Comparison of ENCODE assay signal across 30 mouse cellular contexts in genomic region chr16:78725541-78725940, GRCm38 (mm10).
DNase-seq lines count a peak whose midpoint lies in the region; ATAC-seq and TF ChIP-seq lines count a peak whose summit lies in the region.
"Had no signal": no experiment of that assay in that cellular context is flagged by ENCODE, and none has a peak within 500 bp of the region (broad histone marks: within the 10 kb centered on the region; RNA-seq: fewer than 3 reads in every experiment).

No protein-coding gene starts in this region.

- no peak overlapping the region for H3K4me3 ChIP-seq in embryonic facial prominence, embryonic 13.5 days
- H3K4me3 ChIP-seq in embryonic facial prominence, embryonic 10.5 days = no peak overlapping the region
- no peak overlapping the region for H3K4me3 ChIP-seq in midbrain, postnatal 0 days (ENCODE audit: low read depth, low read length)
- no peak overlapping the region for H3K4me3 ChIP-seq in midbrain, embryonic 13.5 days (replicated peaks)
- H3K4me3 ChIP-seq in limb, embryonic 13.5 days = no peak overlapping the region
- H3K4me3 ChIP-seq: forebrain, embryonic 15.5 days; heart, embryonic 10.5 days; heart, embryonic 15.5 days; hindbrain, embryonic 13.5 days; myocyte; neural tube, embryonic 12.5 days had no signal

- no peak for TF ChIP-seq CTCF in midbrain, postnatal 0 days (IDR thresholded peaks at IDR 0.05)

- H3K9ac ChIP-seq in embryonic facial prominence, embryonic 13.5 days = no peak overlapping the region
- no peak overlapping the region for H3K9ac ChIP-seq in midbrain, postnatal 0 days (replicated peaks; ENCODE audit: low read length, poor library complexity, severe bottlenecking)
- no peak overlapping the region for H3K9ac ChIP-seq in midbrain, embryonic 13.5 days (replicated peaks)
- H3K9ac ChIP-seq in limb, embryonic 13.5 days = no peak overlapping the region
- H3K9ac ChIP-seq: forebrain, embryonic 15.5 days; heart, embryonic 15.5 days; hindbrain, embryonic 13.5 days; neural tube, embryonic 12.5 days had no signal

- WGBS in embryonic facial prominence, embryonic 13.5 days = 77% methylated on average over 2 of the region's 2 CpGs
- WGBS in embryonic facial prominence, embryonic 10.5 days = 84% methylated on average over 2 of the region's 2 CpGs
- WGBS in midbrain, postnatal 0 days = 82% methylated on average over 2 of the region's 2 CpGs
- WGBS in midbrain, embryonic 13.5 days = 93% methylated on average over 2 of the region's 2 CpGs
- 58% methylated on average over 2 of the region's 2 CpGs for WGBS in limb, embryonic 13.5 days

- H3K4me2 ChIP-seq in embryonic facial prominence, embryonic 13.5 days = no peak overlapping the region
- no peak overlapping the region for H3K4me2 ChIP-seq in midbrain, postnatal 0 days (ENCODE audit: low read depth, low read length, poor library complexity, severe bottlenecking)
- no peak overlapping the region for H3K4me2 ChIP-seq in midbrain, embryonic 13.5 days (replicated peaks)
- H3K4me2 ChIP-seq in limb, embryonic 13.5 days (replicated peaks) = no peak overlapping the region
- H3K4me2 ChIP-seq: forebrain, embryonic 15.5 days; heart, embryonic 15.5 days; hindbrain, embryonic 13.5 days; liver, embryonic 11.5 days; neural tube, embryonic 12.5 days had no signal

- no peaks in the 10 kb centered on the region for H3K9me3 ChIP-seq in embryonic facial prominence, embryonic 13.5 days
- H3K9me3 ChIP-seq in embryonic facial prominence, embryonic 10.5 days = no peaks in the 10 kb centered on the region
- no peaks in the 10 kb centered on the region for H3K9me3 ChIP-seq in midbrain, postnatal 0 days (ENCODE audit: low read length)
- H3K9me3 ChIP-seq in midbrain, embryonic 13.5 days = no peaks in the 10 kb centered on the region
- no peaks in the 10 kb centered on the region for H3K9me3 ChIP-seq in limb, embryonic 13.5 days
- H3K9me3 ChIP-seq: forebrain, embryonic 15.5 days; heart, embryonic 10.5 days; heart, embryonic 15.5 days; hindbrain, embryonic 13.5 days; neural tube, embryonic 12.5 days had no signal

- DNase-seq in embryonic facial prominence, embryonic 10.5 days (ENCODE audit: low spot score) = no peak
- DNase-seq in kidney, postnatal 10 days = peak; percentile 5
- DNase-seq in kidney, adult 11 months = no peak
- DNase-seq in midbrain, postnatal 0 days (ENCODE audit: low spot score) = peak; percentile 23
- no peak for DNase-seq in lung, postnatal 36 days
- DNase-seq: adrenal gland, postnatal 10 days; cerebellum, adult 11 months; cerebellum, adult 9-11 months; gastrocnemius, postnatal 25 days; heart, adult 11 months; heart, postnatal 36 days; kidney, adult 2 months; kidney, postnatal 14 days; layer of hippocampus, adult 9-11 months; right cerebral cortex, postnatal 4 days; thymus, postnatal 14 days had no signal

- no peaks in the 10 kb centered on the region for H3K27me3 ChIP-seq in embryonic facial prominence, embryonic 13.5 days
- no peaks in the 10 kb centered on the region for H3K27me3 ChIP-seq in embryonic facial prominence, embryonic 10.5 days (replicated peaks; ENCODE audit: low read depth, poor library complexity, severe bottlenecking)
- no peaks in the 10 kb centered on the region for H3K27me3 ChIP-seq in midbrain, postnatal 0 days (ENCODE audit: insufficient read depth, low read length)
- H3K27me3 ChIP-seq in midbrain, embryonic 13.5 days = no peaks in the 10 kb centered on the region
- H3K27me3 ChIP-seq in limb, embryonic 13.5 days = no peaks in the 10 kb centered on the region
- H3K27me3 ChIP-seq: forebrain, embryonic 15.5 days; heart, embryonic 15.5 days; hindbrain, embryonic 13.5 days; neural tube, embryonic 12.5 days had no signal

- H3K27ac ChIP-seq in embryonic facial prominence, embryonic 13.5 days = peak overlapping the region; percentile 44; the same call in 1 of the 2 replicates
- no peak overlapping the region for H3K27ac ChIP-seq in embryonic facial prominence, embryonic 10.5 days (replicated peaks)
- no peak overlapping the region for H3K27ac ChIP-seq in midbrain, postnatal 0 days (ENCODE audit: low read depth, low read length)
- no peak overlapping the region for H3K27ac ChIP-seq in midbrain, embryonic 13.5 days
- no peak overlapping the region for H3K27ac ChIP-seq in limb, embryonic 13.5 days
- H3K27ac ChIP-seq: forebrain, embryonic 15.5 days; heart, embryonic 10.5 days; heart, embryonic 15.5 days; hindbrain, embryonic 13.5 days; macrophage; neural tube, embryonic 12.5 days had no signal

- peaks cover 6% of the 10 kb centered on the region for H3K4me1 ChIP-seq in embryonic facial prominence, embryonic 13.5 days
- no peaks in the 10 kb centered on the region for H3K4me1 ChIP-seq in embryonic facial prominence, embryonic 10.5 days
- no peaks in the 10 kb centered on the region for H3K4me1 ChIP-seq in midbrain, postnatal 0 days (ENCODE audit: insufficient read depth, low read length)
- no peaks in the 10 kb centered on the region for H3K4me1 ChIP-seq in midbrain, embryonic 13.5 days (replicated peaks)
- H3K4me1 ChIP-seq in limb, embryonic 13.5 days = no peaks in the 10 kb centered on the region; the same call in 1 of the 2 replicates
- H3K4me1 ChIP-seq: forebrain, embryonic 15.5 days; heart, embryonic 10.5 days; heart, embryonic 15.5 days; hindbrain, embryonic 13.5 days; neural tube, embryonic 12.5 days had no signal

- ATAC-seq in embryonic facial prominence, embryonic 13.5 days (ENCODE audit: insufficient number of reproducible peaks, insufficient read depth, low FRiP score, low TSS enrichment, low read depth) = no peak
- no peak for ATAC-seq in midbrain, postnatal 0 days (ENCODE audit: low FRiP score)
- ATAC-seq in midbrain, embryonic 13.5 days = no peak
- peak; percentile 69; the same call in 1 of the 2 replicates for ATAC-seq in limb, embryonic 13.5 days (ENCODE audit: low FRiP score, low read depth)
- ATAC-seq: forebrain, embryonic 15.5 days; lung, postnatal 0 days; midbrain, embryonic 16.5 days had no signal

- H3K36me3 ChIP-seq in embryonic facial prominence, embryonic 13.5 days = no peaks in the 10 kb centered on the region
- H3K36me3 ChIP-seq in embryonic facial prominence, embryonic 10.5 days (replicated peaks) = no peaks in the 10 kb centered on the region
- no peaks in the 10 kb centered on the region for H3K36me3 ChIP-seq in midbrain, postnatal 0 days (ENCODE audit: insufficient read depth, low read length)
- no peaks in the 10 kb centered on the region for H3K36me3 ChIP-seq in midbrain, embryonic 13.5 days
- H3K36me3 ChIP-seq in limb, embryonic 13.5 days = no peaks in the 10 kb centered on the region
- H3K36me3 ChIP-seq: forebrain, embryonic 15.5 days; G1E; heart, embryonic 10.5 days; heart, embryonic 15.5 days; hindbrain, embryonic 13.5 days; neural tube, embryonic 12.5 days had no signal

Comparison
In these comparisons a context has a peak if more than half of its experiments do, and no peak if none do; other contexts are left out.
1. DNase-seq: peak in kidney, postnatal 10 days (single experiment) and midbrain, postnatal 0 days (single experiment); none in embryonic facial prominence, embryonic 10.5 days (single experiment), kidney, adult 11 months (single experiment) and lung, postnatal 36 days (single experiment).